Mouse (Mus musculus) urinary bladder, adult 18-20 months (tissue): ENCODE results near the gene Mast4.
"Not testable (repeated sequence)": the region's sequence is repeated elsewhere in the genome, so short reads cannot be mapped to it uniquely, and the experiment has no call there.

Source experiments
- DNase-seq, 2 experiments: peaks; one replicate each; pipeline ENCODE4 v3.0.0; 2022; ENCODE audit warnings: low spot score in 2 of 2, mixed read lengths in 2 of 2

Gene Mast4

GRCm38 (mm10) chr13:102753714-102754556, 580.4 kb downstream of the Mast4 start:
- no peak for DNase-seq

- no peak for DNase-seq
These were observed 584.4 kb downstream of the Mast4 start for GRCm38 (mm10) chr13:102749891-102750290.

GRCm38 (mm10) chr13:102749194-102749593, 585.1 kb downstream of the Mast4 start:
- DNase-seq: no peak

GRCm38 (mm10) chr13:102746803-102747561, 587.3 kb downstream of the Mast4 start:
- no peak for DNase-seq

- DNase-seq: no peak
These were observed 588.5 kb downstream of the Mast4 start for GRCm38 (mm10) chr13:102745626-102746342.

- DNase-seq: no peak
These were observed 589.1 kb downstream of the Mast4 start for GRCm38 (mm10) chr13:102745270-102745600.

- DNase-seq: no peak
These were observed 589.6 kb downstream of the Mast4 start for GRCm38 (mm10) chr13:102744481-102745269.

GRCm38 (mm10) chr13:102739720-102740535, 594.4 kb downstream of the Mast4 start:
- DNase-seq: no peak

GRCm38 (mm10) chr13:102737811-102738210, 596.5 kb downstream of the Mast4 start:
- no peak for DNase-seq

GRCm38 (mm10) chr13:102733063-102733462, 601.2 kb downstream of the Mast4 start:
- DNase-seq: no peak

GRCm38 (mm10) chr13:102728951-102729350, 605.3 kb downstream of the Mast4 start:
- DNase-seq: not testable (repeated sequence)

- no peak for DNase-seq
These were observed 606.3 kb downstream of the Mast4 start for GRCm38 (mm10) chr13:102728035-102728434.

GRCm38 (mm10) chr13:102726876-102727275, 607.4 kb downstream of the Mast4 start:
- no peak for DNase-seq

- DNase-seq: no peak
These were observed 608.4 kb downstream of the Mast4 start for GRCm38 (mm10) chr13:102725906-102726305.

GRCm38 (mm10) chr13:102725416-102725815, 608.9 kb downstream of the Mast4 start:
- DNase-seq: no peak

- no peak for DNase-seq
These were observed 617.3 kb downstream of the Mast4 start for GRCm38 (mm10) chr13:102716973-102717372.

- DNase-seq: no peak
These were observed 633.6 kb downstream of the Mast4 start for GRCm38 (mm10) chr13:102700744-102701143.

- no peak for DNase-seq
These were observed 634.1 kb downstream of the Mast4 start for GRCm38 (mm10) chr13:102700176-102700575.

- DNase-seq: no peak
These were observed 635.5 kb downstream of the Mast4 start for GRCm38 (mm10) chr13:102698751-102699323.

- DNase-seq: no peak
These were observed 636.0 kb downstream of the Mast4 start for GRCm38 (mm10) chr13:102698335-102698734.
